Mouse (Mus musculus) cerebellum, adult 2 months (tissue): Measurements from ENCODE around the gene Tmub2. TPM values are rescaled to one million over a fixed set of nuclear protein-coding genes. Genes with fewer than 3 reads are reported as not detected.
"Not testable (repeated sequence)": the region's sequence is repeated elsewhere in the genome, so short reads cannot be mapped to it uniquely, and the experiment has no call there.

Experiments
- DNase-seq, 2 experiments: peaks; one replicate each; pipeline ENCODE4 v3.0.0; 2021
- H3K27ac ChIP-seq: fragments of 200-500 bp; 2 replicates; pipeline ENCODE4 v1.5.1; 2012; ENCODE audit warnings: low read length, control low read depth, inconsistent platforms; ENCODE audit not compliant: insufficient read depth
- H3K27me3 ChIP-seq: fragments of 200-500 bp; 2 replicates; pipeline ENCODE4 v1.6.1; 2012; ENCODE audit warnings: inconsistent platforms, mild to moderate bottlenecking, low read length, moderate library complexity; ENCODE audit not compliant: control insufficient read depth, insufficient read depth
- H3K4me1 ChIP-seq: fragments of 200-500 bp; 2 replicates; pipeline ENCODE4 v1.6.1; 2011; ENCODE audit warnings: low read length; ENCODE audit not compliant: control insufficient read depth, insufficient read depth
- H3K4me3 ChIP-seq: fragments of 200-500 bp; replicated peaks from 2 replicates; pipeline ENCODE3; 2011; ENCODE audit warnings: mild to moderate bottlenecking, low read depth, low read length, control low read depth; ENCODE audit not compliant: insufficient read depth
- CTCF ChIP-seq: fragments of 200-500 bp; IDR thresholded peaks from 2 replicates; pipeline ENCODE4 v1.5.1; 2011; ENCODE audit warnings: low read depth, mild to moderate bottlenecking, control low read depth, low read length, moderate library complexity, borderline replicate concordance; ENCODE audit not compliant: insufficient read depth
- POLR2A ChIP-seq: fragments of 200-500 bp; IDR thresholded peaks from 2 replicates; pipeline ENCODE4 v1.6.1; 2011; ENCODE audit warnings: low read length, control low read depth, borderline replicate concordance; ENCODE audit not compliant: insufficient read depth
- WGBS: fragments of 180-500 bp; shearing (Covaris S2); methylation state at CpG from one replicate; pipeline ENCODE4 v1.1.7; 2018; 5-methylcytosine and 5-hydroxymethylcytosine counted together
- polyA plus RNA-seq: library from polyadenylated mRNA; depleted of rRNA; stranded (reverse); fragments of >200 nt; gene quantifications from 2 replicates; pipeline ENCODE4 v1.2.3, GENCODE M21; 2012

Tmub2 gene
- polyA plus RNA-seq, 1 experiment = 82.7 TPM

DNA sequence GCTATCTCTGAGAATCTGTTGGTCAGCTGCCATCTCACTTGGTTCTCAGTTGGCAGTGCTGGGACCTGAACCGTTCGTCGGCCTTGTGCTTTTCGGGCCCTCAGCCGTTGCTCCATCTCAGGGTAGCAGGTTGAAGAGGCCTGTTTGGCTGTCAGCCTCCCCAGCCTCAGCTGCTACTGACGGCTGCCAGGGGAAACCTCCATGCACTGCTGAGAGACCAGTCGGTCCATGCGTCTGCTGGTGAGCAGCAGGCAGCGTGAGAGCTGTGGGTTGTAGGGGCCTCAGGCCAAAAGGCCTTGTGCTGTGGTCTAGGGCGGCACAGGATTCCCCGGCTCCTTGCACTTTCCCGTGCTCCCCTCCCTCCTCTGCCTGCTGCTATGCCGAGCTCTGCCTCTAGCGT, 18.9 kb upstream of the Tmub2 start:
- H3K27me3 ChIP-seq = no peaks in the 10 kb centered on the region
- peaks cover 18% of the 10 kb centered on the region for H3K4me1 ChIP-seq
- TF ChIP-seq POLR2A (no peak), CTCF (no peak)
- DNase-seq = peak; percentile 45 to 65
- 18% methylated on average over 14 of the region's 14 CpGs for WGBS
- H3K4me3 ChIP-seq = no peak overlapping the region
- no peak overlapping the region for H3K27ac ChIP-seq

DNA sequence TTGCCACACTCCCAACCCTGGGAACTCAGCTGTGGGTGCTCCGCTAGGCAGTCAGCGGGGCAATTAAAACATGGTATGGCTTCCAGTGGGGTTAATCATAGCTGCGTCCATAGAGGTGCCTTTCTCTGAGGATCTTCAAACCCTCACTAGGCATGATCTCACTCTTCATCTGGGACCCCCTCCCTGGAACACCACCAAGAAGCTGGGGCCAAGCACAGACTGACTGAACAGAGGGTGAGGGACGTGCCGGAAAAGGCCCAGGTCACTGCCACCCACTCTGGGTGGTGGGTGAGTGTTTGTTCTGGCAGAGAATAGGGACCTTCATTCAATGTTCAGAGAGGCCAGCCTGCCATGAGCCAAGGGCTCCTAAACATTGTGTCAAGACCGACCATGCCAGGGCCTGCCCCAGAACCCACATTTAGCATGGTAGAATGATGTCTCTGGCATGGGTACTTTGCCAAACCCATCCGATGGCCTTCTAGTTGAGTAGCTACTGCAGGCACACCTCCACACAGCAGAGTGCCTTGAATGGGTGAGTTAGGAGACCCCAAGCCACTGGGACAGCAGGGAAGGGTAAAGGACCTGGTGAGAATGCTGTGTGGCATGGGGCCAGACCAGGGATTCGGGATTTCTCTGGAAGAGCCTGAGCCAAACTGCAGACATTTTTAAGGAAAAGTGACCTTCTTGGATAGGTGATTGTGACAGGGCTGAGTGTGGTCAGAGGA, 17.9 kb upstream of the Tmub2 start:
- DNase-seq = no peak
- H3K4me1 ChIP-seq = peaks cover 18% of the 10 kb centered on the region
- H3K4me3 ChIP-seq = no peak overlapping the region
- no peak overlapping the region for H3K27ac ChIP-seq
- TF ChIP-seq POLR2A (no peak), CTCF (no peak)
- H3K27me3 ChIP-seq = no peaks in the 10 kb centered on the region
- WGBS = 72% methylated on average over 8 of the region's 8 CpGs

DNA sequence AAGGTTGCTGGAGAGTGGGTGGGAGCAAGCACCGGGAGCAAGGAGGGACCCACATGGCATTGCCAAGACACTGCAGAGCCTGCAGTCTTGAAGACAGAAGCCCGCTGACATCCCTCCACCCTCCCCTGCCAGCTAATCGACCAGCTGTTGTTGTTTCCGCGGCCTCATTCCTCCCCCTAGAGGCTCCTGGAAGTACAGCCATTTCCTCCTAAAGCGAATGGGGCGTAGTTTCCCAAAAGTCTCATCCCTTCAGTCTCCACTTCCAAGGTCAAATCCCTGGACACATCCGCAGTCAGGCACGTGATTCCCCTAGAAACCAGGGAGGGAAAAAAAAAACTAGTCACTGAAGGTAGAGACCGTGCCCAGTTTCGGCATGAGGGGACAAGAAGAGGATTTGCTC, 17.3 kb upstream of the Tmub2 start:
- H3K4me1 ChIP-seq = peaks cover 18% of the 10 kb centered on the region
- peak; percentile 75 to 76 for DNase-seq
- no peaks in the 10 kb centered on the region for H3K27me3 ChIP-seq
- H3K4me3 ChIP-seq = no peak overlapping the region
- WGBS = 6% methylated on average over 11 of the region's 11 CpGs
- TF ChIP-seq CTCF (peak; percentile 75), POLR2A (no peak)
- H3K27ac ChIP-seq = no peak overlapping the region

DNA sequence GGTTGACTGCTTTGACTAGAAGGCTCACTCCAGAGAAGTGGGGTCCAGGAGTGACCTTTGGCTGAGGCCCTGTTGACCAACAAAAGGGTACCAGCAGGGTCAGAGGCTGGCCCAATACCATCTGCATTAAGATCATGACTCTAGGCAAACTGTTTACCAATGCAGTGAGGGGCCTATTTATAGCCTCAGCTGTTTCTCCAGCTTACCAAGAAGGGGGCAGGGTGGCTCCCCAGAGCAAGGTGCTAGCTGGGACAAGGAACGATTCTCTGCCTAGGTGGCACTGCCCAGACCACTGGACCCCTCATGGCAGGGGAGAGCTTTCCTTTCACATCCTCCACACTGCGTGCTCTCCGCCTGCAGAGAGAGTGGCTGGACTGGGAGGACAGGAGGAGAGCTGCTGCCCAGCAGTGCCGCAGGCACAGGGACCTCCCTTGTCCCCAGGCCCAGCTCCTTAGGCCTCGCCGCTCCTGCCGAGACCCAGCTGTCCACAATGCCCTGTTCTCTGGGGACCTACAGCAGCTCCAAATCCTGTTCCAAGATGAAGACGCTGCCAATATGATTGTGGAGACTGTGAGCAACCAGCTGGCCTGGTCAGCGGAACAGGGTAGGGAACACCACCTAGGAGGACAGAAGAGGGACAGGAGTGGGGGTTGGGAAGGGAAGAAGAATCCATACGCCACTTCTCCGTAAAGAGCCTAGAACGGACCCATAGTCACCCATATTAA, 16.0 kb upstream of the Tmub2 start, which contains the start of gene Asb16:
Asb16 (plus strand) TSS at position 224 of the 725 bp plus-strand sequence.
- DNase-seq = no peak
- 59% methylated on average over 12 of the region's 12 CpGs for WGBS
- TF ChIP-seq POLR2A (no peak), CTCF (no peak)
- H3K27ac ChIP-seq = no peak within 1 kb of the TSS
- H3K27me3 ChIP-seq = no peaks in the 10 kb centered on the region
- H3K4me1 ChIP-seq = peaks cover 16% of the 10 kb centered on the region
- H3K4me3 ChIP-seq = no peak within 1 kb of the TSS

DNA sequence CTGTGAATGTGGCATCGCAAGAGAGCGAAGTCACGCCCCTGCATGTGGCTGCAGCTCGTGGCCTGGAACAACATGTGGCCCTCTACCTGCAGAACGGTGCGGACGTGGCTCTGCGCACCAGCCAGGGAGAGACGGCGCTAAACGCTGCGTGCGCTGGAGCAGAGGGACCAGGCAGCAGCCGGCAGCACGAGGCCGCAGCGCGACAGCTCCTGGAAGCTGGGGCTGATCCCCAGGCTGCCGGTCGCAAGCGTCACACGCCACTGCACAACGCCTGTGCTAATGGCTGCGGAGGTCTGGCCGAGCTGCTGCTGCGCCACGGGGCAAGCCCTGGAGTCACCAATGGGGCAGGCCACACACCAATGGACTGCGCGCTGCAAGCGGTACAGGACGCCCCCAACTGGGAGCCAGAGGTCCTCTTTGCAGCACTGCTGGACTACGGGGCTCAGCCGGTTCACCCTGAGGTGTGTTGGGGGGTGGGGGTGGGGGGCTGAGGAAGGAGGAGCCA, 8.3 kb upstream of the Tmub2 start:
- peak in 1 of 2 experiments; percentile 46 for DNase-seq
- peaks cover 4% of the 10 kb centered on the region; the same call in 1 of the 2 replicates for H3K4me1 ChIP-seq
- TF ChIP-seq CTCF (no peak), POLR2A (no peak)
- no peak overlapping the region for H3K27ac ChIP-seq
- no peaks in the 10 kb centered on the region for H3K27me3 ChIP-seq
- H3K4me3 ChIP-seq = peak overlapping the region; percentile 7
- WGBS = 2% methylated on average over 33 of the region's 33 CpGs

DNA sequence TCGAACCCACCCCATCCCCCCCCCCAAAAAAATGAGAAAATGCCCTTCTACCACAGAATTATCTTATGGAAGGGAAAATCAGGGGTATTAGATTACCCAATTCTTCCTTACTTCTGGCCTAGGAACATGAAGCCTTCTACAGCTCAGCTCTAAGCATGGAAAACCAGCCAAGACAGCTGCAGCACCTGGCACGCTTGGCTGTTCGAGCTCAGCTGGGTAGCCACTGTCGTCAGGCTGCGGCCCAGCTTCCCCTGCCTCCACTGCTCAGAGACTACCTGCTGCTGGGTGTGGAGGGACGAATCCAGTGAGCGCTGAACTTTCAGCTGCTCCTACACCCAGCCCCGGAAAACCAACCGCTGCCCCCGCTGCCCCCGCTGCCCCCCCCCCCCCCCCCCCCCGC, 7.0 kb upstream of the Tmub2 start:
- no peak for TF ChIP-seq POLR2A
- TF ChIP-seq CTCF = no peak
- Histone ChIP-seq H3K27ac (no peak overlapping the region), H3K4me3 (no peak overlapping the region), H3K27me3 (no peaks in the 10 kb centered on the region), H3K4me1 (peaks cover 4% of the 10 kb centered on the region; the same call in 1 of the 2 replicates)
- 40% methylated on average over 11 of the region's 12 CpGs for WGBS
- no peak for DNase-seq

DNA sequence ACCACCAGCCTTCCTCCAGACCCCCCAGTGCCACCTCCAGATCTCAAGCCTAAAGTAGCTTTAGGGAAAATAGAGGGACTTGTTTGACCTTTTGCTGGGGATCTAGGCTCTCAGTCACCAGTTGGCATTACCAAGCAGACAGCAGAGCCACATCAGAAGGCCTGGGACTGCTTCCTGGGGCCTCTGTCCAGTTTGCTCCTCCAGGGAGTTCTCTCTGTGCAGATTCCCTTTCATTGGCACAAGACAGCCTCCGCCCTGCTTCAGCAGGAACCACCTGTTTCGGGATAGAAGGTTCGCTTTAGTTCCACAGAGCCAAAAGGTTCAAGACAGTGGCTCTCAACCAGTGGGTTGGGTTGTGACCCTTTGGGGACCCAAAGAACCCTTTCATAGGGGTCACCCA, 5.1 kb upstream of the Tmub2 start:
- Histone ChIP-seq H3K4me1 (peaks cover 4% of the 10 kb centered on the region; the same call in 1 of the 2 replicates), H3K4me3 (no peak overlapping the region), H3K27ac (no peak overlapping the region), H3K27me3 (no peaks in the 10 kb centered on the region)
- no peak for DNase-seq
- TF ChIP-seq POLR2A = no peak
- TF ChIP-seq CTCF = no peak
- 74% methylated on average over 3 of the region's 3 CpGs for WGBS

DNA sequence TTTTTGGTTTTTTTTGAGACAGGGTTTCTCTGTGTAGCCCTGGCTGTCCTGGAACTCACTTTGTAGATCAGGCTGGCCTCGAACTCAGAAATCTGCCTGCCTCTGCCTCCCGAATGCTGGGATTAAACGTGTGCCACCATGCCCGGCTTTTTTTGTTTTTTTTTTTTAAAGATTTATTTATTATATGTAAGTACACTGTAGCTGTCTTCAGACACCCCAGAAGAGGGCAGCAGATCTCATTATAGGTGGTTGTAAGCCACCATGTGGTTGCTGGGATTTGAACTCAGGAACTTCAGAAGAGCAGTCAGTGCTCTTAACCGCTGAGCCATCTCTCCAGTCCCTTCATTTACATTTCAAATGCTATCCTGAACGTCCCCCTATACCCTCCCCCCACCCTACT, 4.5 kb upstream of the Tmub2 start:
- H3K27ac ChIP-seq, DNase-seq, H3K27me3 ChIP-seq, H3K4me3 ChIP-seq, H3K4me1 ChIP-seq: not testable (repeated sequence)
- 66% methylated on average over 6 of the region's 6 CpGs for WGBS
